Mouse (Mus musculus) lung, adult 2 months (tissue): ENCODE data around the gene Grb7.

Experiments
- CTCF ChIP-seq: fragments of 200-500 bp; IDR thresholded peaks from 2 replicates; pipeline ENCODE4 v1.5.1; 2011; ENCODE audit warnings: mild to moderate bottlenecking, low read length, control low read depth; ENCODE audit not compliant: insufficient read depth
- POLR2A ChIP-seq: fragments of 200-500 bp; IDR thresholded peaks from 2 replicates; pipeline ENCODE4 v1.6.1; 2011; ENCODE audit warnings: low read depth, mild to moderate bottlenecking, control low read depth, low read length, borderline replicate concordance; ENCODE audit errors: extremely low read depth

DNA sequence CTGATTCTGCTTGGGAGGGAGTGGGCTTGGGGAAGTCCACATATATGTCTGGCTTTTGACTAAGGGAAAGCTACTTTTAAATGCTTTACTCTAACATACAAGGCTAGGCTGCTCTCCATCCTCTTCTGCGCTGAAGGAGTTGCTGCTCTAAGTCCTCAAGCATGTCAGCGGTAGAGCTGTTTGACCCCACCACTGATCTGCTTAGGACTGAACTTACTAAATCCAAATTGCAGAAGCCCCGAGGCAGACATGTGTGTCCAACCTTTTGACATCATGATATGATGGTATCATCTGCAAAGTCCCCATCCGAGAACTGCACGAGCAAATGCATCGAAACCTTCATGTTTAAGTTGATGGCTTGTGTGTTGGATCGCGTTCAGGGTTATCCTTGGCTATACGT is 13.7 kb downstream of the Grb7 start:
- TF ChIP-seq CTCF (no peak), POLR2A (no peak)
